Mouse (Mus musculus): ENCODE measurements around the gene Mtch1. TPM values are rescaled to one million over a fixed set of nuclear protein-coding genes. Genes with fewer than 3 reads are reported as not detected.

Mtch1 gene
- total and polyA plus RNA-seq, 3 experiments, result 66.1 to 143 (median 110) TPM

DNA sequence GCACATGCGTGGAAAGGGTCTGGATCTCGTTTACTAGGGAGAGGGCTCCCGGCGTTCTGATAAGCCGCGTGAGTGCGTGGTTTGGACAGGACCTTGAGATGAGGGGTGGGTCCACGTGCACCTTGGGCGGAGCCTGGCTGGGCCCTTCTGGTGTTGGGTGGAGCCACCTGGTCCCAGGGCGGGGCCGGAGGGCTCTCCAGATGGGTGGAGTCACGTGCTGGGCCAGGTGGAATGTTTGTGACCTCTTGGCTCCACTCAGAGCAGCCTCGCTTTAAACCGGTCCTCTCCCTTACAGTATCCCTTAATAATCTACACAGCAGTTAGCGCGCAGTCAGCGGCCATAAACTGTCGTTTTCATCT is 25.2 kb downstream of the Mtch1 start:
- H3K9ac ChIP-seq (ENCODE audit: insufficient read depth, low read depth), result no peak overlapping the region
- H3K9me3 ChIP-seq (replicated peaks; ENCODE audit: low read length), result no peaks in the 10 kb centered on the region
- TF ChIP-seq JUN (IDR thresholded peaks at IDR 0.05; ENCODE audit: insufficient read depth, low read depth, low read length), result no peak
- no peak for TF ChIP-seq ETS1 (conservative IDR thresholded peaks at IDR 0.05; ENCODE audit: low read depth, low read length)
- no peak for TF ChIP-seq POLR2AphosphoS2 (IDR thresholded peaks at IDR 0.05; ENCODE audit: low read depth, low read length)
- no peak for TF ChIP-seq GABPA (IDR thresholded peaks at IDR 0.05; ENCODE audit: insufficient replicate concordance, low read depth, low read length)
- H3K79me2 ChIP-seq (replicated peaks; ENCODE audit: control insufficient read depth, extremely low read depth, insufficient read depth, poor library complexity, severe bottlenecking), result no peaks in the 10 kb centered on the region
- peaks cover 0 to 13% of the 10 kb centered on the region in 2 experiments; a peak in 2 of 4 replicates for H3K4me1 ChIP-seq (ENCODE audit: control insufficient read depth in 1 of 2, insufficient read depth in 2 of 2)
- peaks cover 0 to 2% of the 10 kb centered on the region in 2 experiments for H3K36me3 ChIP-seq (replicated peaks in 1 of 2; ENCODE audit: control insufficient read depth in 1 of 2, insufficient read depth in 1 of 2, low read length in 1 of 2)
- dilution Hi-C loops (cut with MboI; ENCODE audit: extremely low pct_ligation_motif_present, extremely low pct_unique_long_range_greater_than_20kb, low sequenced_read_pairs) (no loop called here), in situ Hi-C loops (cut with MboI; ENCODE audit: low pct_ligation_motif_present, low pct_unique_long_range_greater_than_20kb, low sequenced_read_pairs) (no loop called here)
- H3K27me3 ChIP-seq (replicated peaks), result peaks cover 9% of the 10 kb centered on the region
- no peak for DNase-seq (ENCODE audit: extremely low read depth)
- no peak overlapping the region for H3K4me2 ChIP-seq (ENCODE audit: insufficient read depth, low read depth, poor library complexity, severe bottlenecking)
- H3K27ac ChIP-seq (ENCODE audit: insufficient read depth, low read depth), result no peak overlapping the region
- no peak overlapping the region for H3K4me3 ChIP-seq (replicated peaks in 1 of 3; ENCODE audit: low read depth in 2 of 3, low read length in 2 of 3, poor library complexity in 1 of 3)

GRCm38 (mm10) chr17:29321765-29322602 is 25.8 kb downstream of the Mtch1 start:
- no peak for TF ChIP-seq ELF1 (IDR thresholded peaks at IDR 0.05; ENCODE audit: low read depth, low read length)
- dilution Hi-C loops (cut with MboI; ENCODE audit: extremely low pct_ligation_motif_present, extremely low pct_unique_long_range_greater_than_20kb, low sequenced_read_pairs), result no loop called here
- no peak for DNase-seq (ENCODE audit: extremely low read depth)
- Histone ChIP-seq H3K36me3 (replicated peaks in 1 of 2; ENCODE audit: control insufficient read depth in 1 of 2, insufficient read depth in 1 of 2, low read length in 1 of 2) (no peaks in the 10 kb centered on the region), H3K27ac (ENCODE audit: insufficient read depth, low read depth) (no peak overlapping the region), H3K4me2 (ENCODE audit: insufficient read depth, low read depth, poor library complexity, severe bottlenecking) (no peak overlapping the region), H3K79me2 (replicated peaks; ENCODE audit: control insufficient read depth, extremely low read depth, insufficient read depth, poor library complexity, severe bottlenecking) (no peaks in the 10 kb centered on the region), H3K27me3 (replicated peaks) (peaks cover 9% of the 10 kb centered on the region), H3K4me3 (replicated peaks in 1 of 3; ENCODE audit: low read depth in 2 of 3, low read length in 2 of 3, poor library complexity in 1 of 3) (no peak overlapping the region), H3K9ac (ENCODE audit: insufficient read depth, low read depth) (no peak overlapping the region), H3K4me1 (ENCODE audit: control insufficient read depth in 1 of 2, insufficient read depth in 2 of 2) (peaks cover 0 to 13% of the 10 kb centered on the region in 2 experiments; a peak in 2 of 4 replicates), H3K9me3 (replicated peaks; ENCODE audit: low read length) (no peaks in the 10 kb centered on the region)
- in situ Hi-C loops (cut with MboI; ENCODE audit: low pct_ligation_motif_present, low pct_unique_long_range_greater_than_20kb, low sequenced_read_pairs), result no loop called here

DNA sequence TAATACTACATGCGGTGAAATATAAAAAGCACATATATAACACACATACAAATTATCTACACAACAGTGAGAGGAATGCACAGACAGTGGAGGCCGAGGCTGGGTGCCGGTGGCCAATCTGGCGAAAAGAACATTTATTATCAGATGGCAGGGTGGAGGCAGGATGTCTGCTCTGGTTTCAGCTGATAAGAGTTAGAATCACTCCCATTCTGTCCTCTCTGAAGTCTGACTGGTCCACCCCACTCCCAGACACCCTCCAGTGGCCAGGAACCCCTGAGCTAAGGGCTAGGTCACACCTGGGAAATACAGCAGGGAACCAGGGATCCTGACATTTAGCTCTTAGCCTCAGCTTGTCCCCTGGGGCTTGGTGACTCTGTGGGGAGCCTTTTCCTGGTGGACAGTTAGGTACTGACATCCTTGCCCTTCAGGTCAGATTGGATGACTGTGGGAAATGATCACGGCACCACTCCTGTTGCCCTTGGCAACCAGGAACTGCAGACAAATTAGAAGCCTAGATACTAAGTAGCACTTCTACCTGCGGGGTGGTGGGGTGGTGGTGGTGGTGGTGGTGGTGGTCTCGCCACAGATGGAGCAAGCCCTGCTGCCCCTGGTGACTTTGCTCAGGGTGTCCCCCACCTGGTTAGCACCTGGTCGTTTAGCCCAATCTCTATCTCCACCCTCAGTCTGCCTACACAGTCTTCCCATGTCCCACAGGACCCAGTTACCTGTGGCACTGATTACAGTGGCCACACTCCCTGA is 27.7 kb downstream of the Mtch1 start:
- no peaks in the 10 kb centered on the region for H3K79me2 ChIP-seq (replicated peaks; ENCODE audit: control insufficient read depth, extremely low read depth, insufficient read depth, poor library complexity, severe bottlenecking)
- no peak overlapping the region for H3K4me3 ChIP-seq (replicated peaks in 1 of 3; ENCODE audit: low read depth in 2 of 3, low read length in 2 of 3, poor library complexity in 1 of 3)
- H3K27me3 ChIP-seq (replicated peaks), result peaks cover 9% of the 10 kb centered on the region
- in situ Hi-C loops (cut with MboI; ENCODE audit: low pct_ligation_motif_present, low pct_unique_long_range_greater_than_20kb, low sequenced_read_pairs), result no loop called here
- H3K4me2 ChIP-seq (ENCODE audit: insufficient read depth, low read depth, poor library complexity, severe bottlenecking), result no peak overlapping the region
- H3K36me3 ChIP-seq (replicated peaks in 1 of 2; ENCODE audit: control insufficient read depth in 1 of 2, insufficient read depth in 1 of 2, low read length in 1 of 2), result no peaks in the 10 kb centered on the region
- dilution Hi-C loops (cut with MboI; ENCODE audit: extremely low pct_ligation_motif_present, extremely low pct_unique_long_range_greater_than_20kb, low sequenced_read_pairs), result no loop called here
- no peak for DNase-seq (ENCODE audit: extremely low read depth)
- no peak for TF ChIP-seq ZMIZ1 (IDR thresholded peaks at IDR 0.05; ENCODE audit: low read depth, low read length)
- no peak for TF ChIP-seq SMC3 (IDR thresholded peaks at IDR 0.05; ENCODE audit: low read depth, low read length)
- no peak for TF ChIP-seq USF2 (conservative IDR thresholded peaks at IDR 0.05; ENCODE audit: low read depth, low read length)
- no peak for TF ChIP-seq CTCF (conservative IDR thresholded peaks at IDR 0.05 in 1 of 2, IDR thresholded peaks at IDR 0.05 in 1 of 2; ENCODE audit: low read depth in 2 of 2, low read length in 2 of 2)
- no peak overlapping the region for H3K9ac ChIP-seq (ENCODE audit: insufficient read depth, low read depth)
- H3K27ac ChIP-seq (ENCODE audit: insufficient read depth, low read depth), result no peak overlapping the region
- H3K4me1 ChIP-seq (ENCODE audit: control insufficient read depth in 1 of 2, insufficient read depth in 2 of 2), result peaks cover 2 to 6% of the 10 kb centered on the region in 2 experiments; a peak in 3 of 4 replicates
- H3K9me3 ChIP-seq (replicated peaks; ENCODE audit: low read length), result no peaks in the 10 kb centered on the region

All from CH12.LX (cell line).